Mouse (Mus musculus) kidney, adult 8-10 months (tissue): ENCODE measurements around the gene Sugct.

Experiments used
- DNase-seq, 2 experiments: peaks; one replicate each; pipeline ENCODE4 v3.0.0; 2022

Sugct gene

DNA sequence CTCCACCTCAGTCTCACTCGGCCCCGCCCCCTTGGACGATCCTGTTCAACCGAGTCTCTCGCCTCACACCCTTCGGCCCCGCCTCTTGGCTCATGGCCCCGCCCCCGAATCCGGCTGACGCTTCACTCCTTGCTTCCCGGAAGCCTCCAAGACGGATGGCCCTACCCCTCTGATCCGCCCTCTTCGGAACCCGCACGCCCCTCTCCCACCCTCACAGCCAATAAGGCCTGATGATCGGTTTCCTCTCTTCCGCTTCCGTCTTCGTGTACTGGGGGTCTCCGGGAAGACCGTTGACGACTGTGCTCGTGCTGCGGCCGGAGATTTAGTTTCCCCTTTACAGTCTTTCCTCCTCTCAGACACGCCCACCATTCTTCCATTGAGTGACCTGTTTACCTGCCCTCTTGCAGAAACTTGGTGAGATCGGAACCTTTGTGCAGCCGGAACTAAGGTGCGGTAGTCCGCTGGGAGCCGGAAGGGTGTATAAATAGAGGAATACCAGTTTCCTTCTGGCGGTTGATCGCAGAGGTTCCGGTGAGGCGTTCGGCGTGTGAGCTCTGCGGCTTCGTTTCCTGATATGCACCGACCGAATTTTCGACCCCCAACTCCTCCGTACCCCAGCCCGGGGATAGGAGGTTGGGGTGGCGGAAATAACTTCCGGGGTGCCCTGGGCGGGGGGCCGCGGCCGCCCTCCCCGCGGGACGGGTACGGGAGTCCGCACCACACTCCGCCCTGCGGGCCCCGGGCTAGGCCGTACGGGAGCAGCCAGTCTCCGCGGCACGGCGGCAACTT, at the start of gene Sugct, which contains the start of gene Mplkip:
Gene Sugct (minus strand): TSS at position 643 of the 789 bp plus-strand sequence.
Gene Mplkip (plus strand): TSS at position 282 of the 789 bp plus-strand sequence.
- DNase-seq = peak; percentile 100

DNA sequence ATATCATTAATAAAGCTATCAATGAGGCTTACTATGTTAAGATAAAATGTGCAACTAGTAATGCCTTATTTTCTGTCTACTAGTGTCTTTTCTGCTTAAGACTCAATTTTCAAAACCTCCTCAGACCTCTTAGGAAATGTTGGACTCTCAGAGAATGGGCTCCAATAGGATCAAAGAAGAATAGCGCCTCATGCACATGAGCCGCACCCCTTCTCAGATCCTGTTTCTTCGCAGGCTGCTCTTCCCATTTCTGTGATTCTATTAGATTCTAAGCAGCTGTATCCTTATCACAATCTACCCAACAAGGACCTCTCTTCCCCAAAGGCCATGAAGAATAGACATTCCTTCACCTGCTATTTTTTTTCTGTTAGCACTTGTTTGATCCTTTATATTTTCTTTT, 33.4 kb upstream of the Sugct start:
- DNase-seq = no peak

DNA sequence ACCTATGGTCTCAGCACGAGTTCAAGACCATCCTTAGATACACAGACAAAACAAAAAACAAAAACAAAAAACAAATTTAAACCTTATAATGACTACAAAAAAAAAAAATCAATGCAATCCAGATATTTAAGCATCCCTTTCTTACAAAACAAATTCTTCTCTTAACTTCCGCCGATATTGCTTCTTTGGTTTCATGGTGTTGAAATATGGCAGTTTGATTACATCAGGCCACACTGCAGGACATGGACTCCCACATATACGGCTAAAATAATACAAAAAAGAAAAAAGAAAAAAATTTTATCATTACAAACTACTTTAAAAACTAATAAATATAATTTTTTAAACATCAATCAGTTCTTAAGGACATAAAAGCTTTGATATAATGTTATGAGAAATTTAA, 32.6 kb upstream of the Sugct start:
- DNase-seq = no peak

DNA sequence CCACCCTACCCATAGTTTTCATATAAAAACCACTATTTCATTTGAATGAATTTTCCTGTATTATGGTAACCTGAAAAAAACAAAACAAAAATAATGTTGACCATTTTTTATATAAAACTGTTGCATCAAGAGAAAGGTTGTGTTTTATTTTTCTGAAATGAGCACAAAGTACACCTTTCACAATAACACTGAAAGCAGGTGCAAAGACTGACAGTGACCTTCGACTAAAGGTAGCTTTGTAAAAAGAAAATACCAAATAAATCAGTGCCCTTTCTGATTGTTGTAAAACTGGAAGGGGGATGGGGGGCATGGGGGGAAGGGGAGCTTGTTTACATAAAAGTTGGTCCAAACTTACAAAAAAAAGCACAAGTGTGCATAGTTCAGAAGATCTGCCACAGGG, 22.0 kb upstream of the Sugct start:
- no peak for DNase-seq

DNA sequence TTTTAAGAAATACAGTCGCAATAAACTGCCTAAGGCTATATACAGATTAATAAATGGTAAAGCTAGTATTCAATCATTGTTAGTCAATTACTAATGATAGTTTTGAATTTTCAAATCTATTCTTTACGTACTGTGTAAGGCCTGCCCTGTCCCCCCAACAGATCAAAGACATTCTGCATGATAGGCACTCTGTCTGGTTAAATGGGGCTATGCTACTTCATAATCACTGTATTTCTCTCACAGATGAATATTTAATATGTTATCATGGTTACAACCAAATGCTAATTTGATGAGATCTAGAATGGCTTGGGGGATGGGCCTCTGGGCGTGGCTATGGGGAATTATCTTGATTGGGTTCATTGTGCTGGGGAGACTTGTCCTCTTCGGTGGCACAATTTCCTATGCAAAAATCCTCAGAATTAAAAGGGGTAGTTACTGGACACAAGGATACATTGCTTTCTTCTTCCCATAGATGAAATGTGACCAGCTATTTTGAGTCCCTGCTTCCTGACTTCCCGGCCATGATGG, 13.5 kb upstream of the Sugct start:
- no peak for DNase-seq

DNA sequence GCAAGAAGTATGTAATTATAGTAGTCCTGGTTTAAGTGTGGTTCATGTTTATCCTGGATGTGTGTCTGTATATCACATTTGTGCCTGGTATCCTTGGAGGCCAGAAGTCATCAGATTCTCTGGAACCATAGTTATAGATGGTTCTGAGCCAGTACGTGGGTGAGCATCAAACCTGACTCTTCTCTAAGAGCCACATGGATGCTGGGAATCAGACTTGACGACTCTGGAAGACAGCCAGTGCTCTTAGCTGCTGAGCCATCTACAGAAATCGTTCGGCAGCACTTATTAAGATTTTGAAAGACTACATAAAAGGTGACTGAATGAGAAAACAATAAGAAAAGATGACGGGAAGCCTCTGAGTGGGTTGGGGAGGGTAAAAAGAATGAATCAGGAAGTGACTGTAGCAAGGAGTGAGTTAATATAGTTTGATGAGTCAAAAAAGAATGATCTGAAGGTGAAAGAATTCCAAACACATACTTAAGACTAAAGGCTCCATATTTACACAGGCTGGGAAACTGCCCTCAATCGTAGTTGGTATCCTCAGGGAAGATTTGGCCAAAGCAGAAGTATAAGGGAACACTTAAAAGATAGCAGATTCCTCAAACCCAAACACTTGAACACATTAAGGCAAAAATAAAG, 10.0 kb upstream of the Sugct start:
- no peak for DNase-seq

DNA sequence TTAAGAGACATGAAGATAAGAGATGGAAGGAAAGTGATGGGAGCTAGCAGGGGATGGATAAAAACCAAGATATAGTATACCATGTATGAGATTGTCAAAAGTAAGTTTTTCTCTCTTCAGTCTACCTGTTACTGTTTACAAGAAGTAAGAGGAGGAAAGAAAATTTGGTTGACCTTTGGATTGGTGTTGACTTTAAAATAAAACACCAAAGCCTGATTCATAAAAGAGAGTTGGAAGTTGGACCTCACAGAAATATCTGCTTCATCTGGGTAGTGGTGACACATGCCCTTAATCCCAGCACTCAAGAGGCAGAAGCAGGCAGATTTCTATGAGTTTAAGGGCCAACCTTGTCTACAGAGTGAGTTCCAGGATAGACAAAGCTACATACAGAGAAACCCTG, 7.0 kb upstream of the Sugct start:
- no peak for DNase-seq

DNA sequence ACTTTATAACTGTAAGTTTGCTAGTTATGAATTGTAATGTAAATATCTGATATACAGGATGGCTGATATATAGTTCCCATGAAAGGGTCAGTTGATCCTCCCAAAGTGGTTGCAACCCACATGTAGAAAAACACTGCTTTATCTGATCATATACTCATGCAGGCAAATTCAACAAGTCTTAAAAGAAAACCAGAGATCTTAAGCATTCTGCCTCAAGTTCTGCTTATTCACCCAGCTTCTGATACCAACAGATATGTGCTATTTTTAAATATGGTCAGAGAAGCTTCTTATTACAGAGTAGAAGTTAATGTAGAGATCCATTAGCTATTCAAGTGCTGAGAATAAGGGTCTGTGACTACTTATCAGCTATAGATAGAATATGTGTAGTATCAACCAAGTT, 6.0 kb upstream of the Sugct start:
- DNase-seq = no peak

DNA sequence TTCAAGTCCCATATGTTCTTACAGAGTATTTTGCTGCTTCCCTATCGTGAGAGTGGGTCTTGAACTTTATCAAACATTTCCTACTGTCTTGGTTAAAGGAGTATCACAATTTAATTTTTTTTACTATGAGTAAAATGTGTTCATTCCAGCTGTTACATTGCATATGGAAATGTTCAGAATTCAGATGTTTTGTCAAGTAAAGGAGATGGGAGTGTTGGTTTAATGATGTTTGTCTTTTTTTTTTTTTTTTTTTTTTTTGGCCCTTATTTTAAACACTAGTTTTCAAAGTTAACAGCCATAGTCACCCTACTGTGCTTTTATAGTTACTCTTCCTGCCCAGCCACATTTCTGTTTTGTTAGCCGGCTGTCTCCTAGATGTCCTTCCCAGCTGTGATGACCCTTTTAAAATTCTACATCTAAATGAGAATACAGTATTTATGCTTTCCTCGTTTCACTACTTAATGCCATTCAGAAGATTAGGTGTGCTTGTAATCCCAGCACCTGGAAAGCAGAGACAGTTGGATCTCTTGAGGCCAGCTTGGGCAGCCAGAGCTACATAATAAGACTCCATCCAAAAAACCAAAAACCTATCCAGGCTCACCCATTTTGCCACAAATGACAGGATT, 4.8 kb upstream of the Sugct start:
- DNase-seq = no peak

DNA sequence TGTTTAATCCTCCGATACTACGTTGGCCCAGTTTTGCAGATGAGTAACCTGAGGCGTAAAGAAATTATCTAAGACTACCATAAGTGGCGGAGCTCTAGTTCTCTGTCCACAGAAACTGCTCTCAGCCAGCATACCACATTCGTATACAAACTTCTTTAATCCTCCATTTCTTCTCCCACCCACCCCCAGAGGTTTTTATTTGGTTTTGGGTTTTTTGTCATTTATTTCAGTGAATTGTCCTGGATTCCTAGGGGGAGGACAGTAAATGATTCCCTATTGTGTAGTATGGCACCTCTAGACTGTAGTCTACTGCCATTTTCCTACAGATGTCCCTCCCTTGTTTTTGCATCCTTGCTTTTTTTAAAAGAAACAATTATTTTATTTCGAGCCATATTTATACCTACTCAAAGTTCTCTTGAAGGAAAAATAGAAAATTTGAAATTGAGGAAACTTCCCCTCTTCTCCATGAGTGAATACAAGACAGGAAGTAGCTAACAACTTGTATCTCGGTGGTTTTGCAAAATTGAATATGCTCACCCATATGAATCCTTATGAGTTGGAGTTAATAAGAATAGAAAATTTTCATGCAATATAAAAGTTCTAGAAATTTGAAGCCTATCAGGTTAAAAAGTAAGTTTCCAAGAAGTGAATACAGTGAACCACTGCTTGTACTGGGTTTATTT, 686 bp upstream of the Sugct start:
- DNase-seq = no peak

DNA sequence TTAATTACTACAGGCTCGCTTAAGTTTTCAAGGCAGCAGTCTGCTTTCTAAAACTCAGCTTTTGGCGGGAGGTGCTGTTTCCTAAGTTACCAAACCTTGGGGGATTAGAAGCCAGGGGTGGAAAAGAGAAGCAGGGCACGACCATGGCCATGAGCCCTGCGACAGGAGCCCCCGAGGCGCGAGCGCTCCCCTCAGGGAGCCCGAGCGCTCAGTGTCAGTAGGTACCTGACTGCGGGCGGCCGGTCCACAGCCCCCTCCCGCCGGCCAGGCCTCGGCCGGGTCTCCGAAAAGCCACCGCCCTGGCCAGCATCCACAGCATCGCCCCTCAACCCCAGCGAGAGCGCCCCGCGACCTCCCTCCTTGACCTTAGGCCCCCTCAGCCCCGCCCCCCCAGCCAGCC, 939 bp downstream of the Sugct start:
- DNase-seq = no peak

DNA sequence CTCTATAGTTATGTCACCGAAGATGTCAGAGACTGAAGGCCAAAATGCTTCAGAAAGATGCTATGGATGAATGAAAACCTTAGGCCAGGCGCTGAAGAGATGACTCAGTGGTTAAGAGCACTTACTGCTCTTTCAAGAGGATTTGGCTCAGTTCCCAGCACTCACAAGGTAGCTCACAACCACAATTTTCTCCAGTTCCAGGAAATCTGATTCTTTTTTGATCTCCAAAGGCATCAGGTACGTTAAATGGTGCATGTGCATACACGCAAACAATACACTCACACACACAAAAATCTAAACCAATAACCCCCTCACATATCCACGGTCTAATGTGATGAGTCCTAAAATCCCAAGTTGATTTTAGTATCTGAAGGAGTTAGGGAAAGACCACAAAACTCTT, 1.5 kb downstream of the Sugct start:
- peak; percentile 30 to 33 for DNase-seq

DNA sequence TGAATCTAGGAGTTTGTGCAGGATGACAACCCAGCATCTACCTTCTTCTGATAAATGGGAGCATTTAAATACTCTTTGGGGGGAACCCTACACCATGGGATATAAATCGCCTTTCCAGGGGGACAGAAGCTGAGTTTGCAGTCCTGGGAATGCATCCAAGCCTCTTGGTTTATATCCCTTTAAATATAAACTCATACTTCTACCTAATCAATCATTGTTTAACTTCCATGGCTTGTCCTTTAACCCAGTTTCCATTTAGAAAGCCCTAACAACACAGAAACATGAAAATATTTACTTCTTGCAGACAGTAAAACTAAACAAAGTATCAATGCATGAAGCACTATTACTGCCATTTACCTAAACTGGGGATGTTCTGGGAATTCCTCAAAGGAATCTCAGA, 3.9 kb downstream of the Sugct start:
- DNase-seq = peak; percentile 30 to 38

DNA sequence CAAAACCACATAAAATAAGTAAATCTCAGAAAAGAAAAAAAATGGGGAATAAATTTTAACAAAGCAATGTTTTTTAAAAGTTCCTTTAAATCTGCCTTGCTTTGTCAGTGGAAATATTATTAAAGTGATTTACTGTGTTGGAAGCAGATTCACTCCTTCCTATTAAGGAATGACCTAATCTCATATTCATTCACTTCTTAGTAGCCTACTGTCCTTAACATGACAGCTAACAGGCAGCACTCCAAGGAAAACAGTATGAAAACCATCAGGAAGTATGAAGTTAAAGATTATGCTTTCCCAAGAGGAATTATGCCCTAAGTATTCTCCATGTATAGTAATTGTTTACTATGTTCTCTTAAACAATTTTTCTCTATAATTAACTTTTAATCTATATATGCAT, 4.7 kb downstream of the Sugct start:
- DNase-seq = peak in 1 of 2 experiments; percentile 24

DNA sequence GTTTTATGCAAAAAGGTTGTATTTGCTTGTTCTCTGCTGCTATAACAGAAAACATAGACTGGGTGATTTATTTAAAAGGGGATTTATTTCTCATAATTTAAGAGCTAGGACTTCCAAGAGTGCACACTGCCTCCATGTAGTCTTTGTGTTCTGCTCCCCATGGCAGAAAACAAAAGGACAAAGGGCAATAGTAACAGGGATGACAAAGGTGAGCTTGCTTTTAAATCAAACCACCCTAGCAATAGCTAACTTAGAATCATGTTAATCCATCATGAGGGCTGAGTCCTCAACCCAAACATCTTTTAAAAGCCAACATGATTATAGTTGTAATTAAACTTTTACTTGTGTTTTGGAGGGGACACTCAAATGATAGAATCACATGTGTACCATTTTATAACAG, 5.9 kb downstream of the Sugct start:
- DNase-seq = peak; percentile 13 to 68

DNA sequence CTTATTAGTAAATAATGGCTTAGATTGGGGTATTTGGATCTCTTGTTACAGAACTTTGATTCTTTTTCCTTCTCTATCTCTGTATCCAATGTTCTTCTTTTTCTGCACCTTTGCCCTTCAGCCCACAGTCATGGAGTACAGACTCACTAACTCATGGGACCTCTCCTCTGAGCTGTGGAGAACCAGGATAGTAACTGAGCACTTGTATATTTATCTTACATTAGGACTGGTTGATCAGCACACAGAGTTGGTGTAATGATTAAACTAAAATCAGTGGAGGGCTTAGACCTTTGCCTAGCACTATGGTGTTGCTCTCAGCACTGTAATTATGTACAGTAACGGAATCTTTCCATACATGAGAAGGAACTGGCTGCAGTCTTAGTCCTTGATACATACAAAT, 24.2 kb downstream of the Sugct start:
- peak; percentile 27 to 50 for DNase-seq

DNA sequence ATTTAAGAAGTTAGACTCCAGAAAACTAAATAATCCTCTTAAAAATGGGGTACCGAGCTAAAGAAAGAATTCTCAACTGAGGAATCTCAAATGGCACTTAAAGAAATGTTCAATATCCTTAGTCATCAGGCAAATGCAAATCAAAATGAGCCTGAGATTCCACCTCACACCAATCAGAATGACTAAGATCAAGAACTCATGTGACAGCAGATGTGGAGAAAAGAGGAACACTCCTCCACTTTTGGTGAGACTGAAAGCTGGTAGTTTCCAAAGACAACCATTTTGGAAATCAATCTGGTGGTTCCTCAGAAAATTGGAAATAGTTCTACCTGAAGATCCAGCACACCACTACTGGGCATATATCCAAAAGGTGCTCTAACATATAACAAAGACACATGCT, 28.0 kb downstream of the Sugct start:
- no peak for DNase-seq

DNA sequence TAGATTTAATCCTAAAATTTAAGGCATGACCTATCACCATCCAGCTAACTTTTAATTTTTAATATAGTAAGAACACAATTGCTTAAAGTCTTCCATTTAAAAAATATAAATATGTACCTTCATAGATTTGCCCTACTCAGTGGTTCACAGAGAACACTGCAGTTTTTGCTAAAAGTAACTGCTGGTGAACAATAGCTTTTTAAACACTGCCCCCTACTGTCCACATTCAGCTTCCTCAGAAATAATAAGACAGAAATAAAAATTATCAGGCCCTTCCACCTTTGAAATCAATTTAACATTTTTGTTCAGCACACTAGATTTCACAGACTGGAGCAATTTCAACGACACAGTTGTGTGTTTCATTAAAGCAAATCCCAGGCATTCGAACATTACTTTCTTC, 53.1 kb downstream of the Sugct start:
- DNase-seq = no peak

DNA sequence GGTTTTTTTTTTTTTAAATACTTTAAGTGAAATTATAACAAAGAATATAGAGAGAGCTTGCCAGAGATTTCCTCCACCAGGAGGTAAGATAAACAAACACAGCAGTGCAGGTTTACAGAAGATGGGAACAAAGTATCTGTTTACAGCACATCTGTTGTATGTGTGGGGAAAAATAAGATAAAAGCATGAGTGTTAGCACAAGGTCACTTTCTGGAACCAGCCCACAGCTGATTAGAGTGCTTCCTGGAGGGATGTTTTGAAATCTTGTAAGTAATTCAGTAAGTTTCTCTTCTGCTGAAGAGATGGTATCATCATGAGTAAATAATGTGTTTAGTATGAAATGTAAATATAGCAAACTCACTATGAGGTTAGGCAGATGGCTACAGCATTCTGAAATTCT, 57.3 kb downstream of the Sugct start:
- DNase-seq = no peak

DNA sequence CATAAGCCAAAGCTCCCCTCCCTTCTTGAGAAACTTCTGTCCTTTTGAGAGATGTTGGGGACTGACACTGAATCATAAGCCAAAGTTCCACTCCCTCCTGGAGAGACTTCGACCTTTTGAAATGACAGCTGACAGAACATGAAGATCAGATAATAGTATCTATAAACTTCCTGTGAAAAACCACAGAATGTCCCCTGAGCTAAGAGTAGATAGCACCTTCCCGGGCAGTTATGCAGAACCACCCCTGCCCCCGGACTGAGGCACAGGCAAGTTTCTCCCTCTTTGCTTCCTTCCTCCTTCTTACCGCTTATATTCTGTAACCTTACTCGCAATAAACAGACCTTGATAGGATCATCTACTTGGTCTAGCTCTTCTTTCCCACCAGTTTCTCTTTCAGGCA, 68.2 kb downstream of the Sugct start:
- no peak for DNase-seq

DNA sequence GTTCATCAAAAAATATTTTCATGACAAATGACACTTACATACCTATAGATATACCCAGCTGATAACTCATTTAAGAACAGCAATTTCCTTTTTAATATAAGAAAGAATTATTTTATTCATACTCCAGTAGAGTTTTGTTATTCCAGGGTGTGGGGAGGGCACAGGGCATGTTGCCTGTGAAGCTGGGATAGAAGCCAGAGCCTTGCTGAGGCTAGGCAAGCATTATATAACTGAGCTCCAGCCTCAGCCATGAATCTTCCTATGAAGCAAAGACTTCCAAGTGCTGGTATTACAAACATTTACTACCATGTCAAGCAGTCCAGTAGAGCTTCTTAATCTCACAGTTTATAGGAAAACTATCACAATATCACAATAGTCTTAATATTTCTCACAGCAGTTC, 70.4 kb downstream of the Sugct start:
- DNase-seq = peak; percentile 31 to 32

DNA sequence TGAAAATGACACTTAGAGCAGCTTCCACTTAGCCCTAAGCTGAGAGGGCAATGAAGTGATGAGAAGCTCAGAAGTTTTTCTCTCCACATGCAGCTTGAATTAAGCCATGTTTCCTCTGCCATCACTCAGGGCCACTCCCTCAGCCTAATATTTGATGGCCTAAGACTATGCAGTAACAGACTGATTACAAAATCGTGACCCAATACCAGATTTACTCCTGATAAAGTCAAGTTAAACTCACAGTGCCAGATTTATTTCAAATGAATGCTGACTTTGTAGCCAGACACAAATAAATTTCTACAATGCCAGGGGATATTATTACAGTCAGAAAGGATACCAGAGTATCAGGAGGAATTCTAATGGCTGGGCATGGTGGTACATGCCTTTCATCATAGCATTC, 89.1 kb downstream of the Sugct start:
- no peak for DNase-seq

DNA sequence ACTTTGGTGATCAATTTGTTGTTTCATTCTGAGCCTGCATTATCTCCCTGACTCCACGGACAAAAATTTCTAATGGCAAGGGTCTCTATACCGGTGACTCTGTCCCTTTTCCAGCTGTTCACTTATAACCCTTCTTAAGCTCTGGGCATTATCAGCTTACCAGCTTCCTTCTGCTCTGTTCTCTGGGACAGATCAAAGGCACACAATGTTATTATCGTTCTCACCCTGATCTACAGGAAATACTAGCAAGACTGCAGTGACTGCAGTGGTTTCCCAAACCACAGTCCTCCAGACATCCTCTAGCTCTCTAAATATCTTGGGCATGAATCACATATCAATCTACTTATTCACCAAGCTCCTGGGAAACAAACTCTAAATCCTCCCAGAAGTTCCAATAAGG, 90.7 kb downstream of the Sugct start:
- DNase-seq = no peak
